ENCODE assay signal across 24 mouse cellular contexts in genomic region chr15:84950053-84950452, GRCm38 (mm10). TPM values are rescaled to one million over a fixed set of nuclear protein-coding genes. Genes with fewer than 3 reads are reported as not detected.
DNase-seq lines count a peak whose midpoint lies in the region; ATAC-seq lines count a peak whose summit lies in the region.
"Had no signal": no experiment of that assay in that cellular context is flagged by ENCODE, and none has a peak within 500 bp of the region (broad histone marks: within the 10 kb centered on the region; RNA-seq: fewer than 3 reads in every experiment).

No protein-coding gene starts in this region.

- no peak for ATAC-seq in midbrain, embryonic 16.5 days
- ATAC-seq: hindbrain, postnatal 0 days; intestine, postnatal 0 days; midbrain, embryonic 13.5 days had no signal

- H3K27ac ChIP-seq in midbrain, embryonic 16.5 days (ENCODE audit: low read length), result no peak overlapping the region
- H3K27ac ChIP-seq: forebrain, embryonic 12.5 days; heart, embryonic 13.5 days; hindbrain, postnatal 0 days; kidney, embryonic 15.5 days; midbrain, embryonic 13.5 days; neural tube, embryonic 13.5 days had no signal

- no peak overlapping the region for H3K4me2 ChIP-seq in midbrain, embryonic 16.5 days (ENCODE audit: low read length)
- H3K4me2 ChIP-seq: forebrain, embryonic 12.5 days; heart, embryonic 13.5 days; kidney, embryonic 15.5 days; liver, embryonic 11.5 days; midbrain, embryonic 13.5 days; neural tube, embryonic 13.5 days had no signal

- peak; percentile 59 to 66 for DNase-seq in layer of hippocampus, adult 18-20 months (ENCODE audit: low spot score in 2 of 2)
- no peak for DNase-seq in layer of hippocampus, postnatal 25 days (ENCODE audit: extremely low spot score in 1 of 2, low spot score in 1 of 2)
- peak; percentile 45 for DNase-seq in MN1 (ENCODE audit: low spot score)
- peak; percentile 90 for DNase-seq in brain, adult 2 months (ENCODE audit: low read depth, low spot score)
- DNase-seq in right cerebral cortex, postnatal 14 days, result peak; percentile 49
- no peak for DNase-seq in gastrocnemius, postnatal 10 days
- DNase-seq: adrenal gland, adult 2 months; B cell, adult 2 months; cerebellum, adult 9-10 months; heart, adult 18-20 months; heart, postnatal 4 days; kidney, postnatal 4 days; lung, adult 18-20 months; lung, postnatal 14 days; thymus, postnatal 36 days had no signal

- H3K36me3 ChIP-seq in midbrain, embryonic 16.5 days (ENCODE audit: control insufficient read depth, insufficient read depth, low read length), result peaks cover 73% of the 10 kb centered on the region

- H3K27me3 ChIP-seq in midbrain, embryonic 16.5 days (ENCODE audit: control insufficient read depth, insufficient read depth, low read depth, low read length), result no peaks in the 10 kb centered on the region
- H3K27me3 ChIP-seq: forebrain, embryonic 12.5 days; heart, embryonic 13.5 days; kidney, embryonic 15.5 days; midbrain, embryonic 13.5 days; neural tube, embryonic 13.5 days had no signal

- 90% methylated on average over 4 of the region's 4 CpGs for WGBS in midbrain, embryonic 16.5 days

- no peak overlapping the region for H3K9ac ChIP-seq in midbrain, embryonic 16.5 days (ENCODE audit: low read depth, low read length)
- H3K9ac ChIP-seq: forebrain, embryonic 12.5 days; heart, embryonic 13.5 days; kidney, embryonic 15.5 days; midbrain, embryonic 13.5 days; neural tube, embryonic 13.5 days had no signal

- no peaks in the 10 kb centered on the region for H3K9me3 ChIP-seq in midbrain, embryonic 16.5 days (replicated peaks; ENCODE audit: control insufficient read depth, low read length, poor library complexity, severe bottlenecking)
- H3K9me3 ChIP-seq: forebrain, embryonic 12.5 days; heart, embryonic 13.5 days; kidney, embryonic 15.5 days; midbrain, embryonic 13.5 days; neural tube, embryonic 13.5 days had no signal

- no peaks in the 10 kb centered on the region for H3K4me1 ChIP-seq in midbrain, embryonic 16.5 days (ENCODE audit: control insufficient read depth, insufficient read depth, low read length)
- H3K4me1 ChIP-seq: forebrain, embryonic 12.5 days; midbrain, embryonic 13.5 days; neural tube, embryonic 13.5 days had no signal

- no peak overlapping the region for H3K4me3 ChIP-seq in midbrain, embryonic 16.5 days (ENCODE audit: low read depth, low read length)
- H3K4me3 ChIP-seq: forebrain, embryonic 12.5 days; heart, embryonic 13.5 days; kidney, embryonic 15.5 days; midbrain, embryonic 13.5 days; neural tube, embryonic 13.5 days had no signal

RNA-seq across cellular contexts. Expression of gene Nup50, which starts 26.8 kb away (rescaled TPM):
- 10 to 100 TPM; 35.3 to 37.9 TPM for total RNA-seq in layer of hippocampus, adult 18-20 months (2021)
- 10 to 100 TPM; 31.0 to 32.5 TPM for total RNA-seq in layer of hippocampus, postnatal 25 days (2021)
- 10 to 100 TPM; 14.5 to 17.9 TPM for total RNA-seq in gastrocnemius, postnatal 10 days (2021)
- 24.2 and 27.9 TPM in 2 replicates for polyA plus RNA-seq in midbrain, embryonic 16.5 days (2015; fragmentation: Nextera tagmentation; extraction: Ambion mirVana)

RNA-seq across cellular contexts. Expression of gene Gm29666, which starts 30.2 kb away (rescaled TPM):
- 1 to 10 TPM; 1.0 to 1.1 TPM for total RNA-seq in layer of hippocampus, adult 18-20 months (2021)
- total RNA-seq in layer of hippocampus, postnatal 25 days (2021), result 1 to 10 TPM in 1 of 2 experiments, under 1 TPM in 1; 0.89 to 1.6 TPM
- total RNA-seq in gastrocnemius, postnatal 10 days (2021), result under 1 TPM; 0.14 to 0.32 TPM
- polyA plus RNA-seq in midbrain, embryonic 16.5 days (2015; fragmentation: Nextera tagmentation; extraction: Ambion mirVana), result 0.87 and 0.90 TPM in 2 replicates

RNA-seq across cellular contexts. Expression of gene 5031439G07Rik, which starts 38.3 kb away (rescaled TPM):
- 100 to 1,000 TPM in 1 of 2 experiments, 10 to 100 TPM in 1; 97.0 to 102 TPM for total RNA-seq in layer of hippocampus, adult 18-20 months (2021)
- 10 to 100 TPM; 80.6 to 99.0 TPM for total RNA-seq in layer of hippocampus, postnatal 25 days (2021)
- 10 to 100 TPM; 23.5 to 27.3 TPM for total RNA-seq in gastrocnemius, postnatal 10 days (2021)
- 24.5 and 25.9 TPM in 2 replicates for polyA plus RNA-seq in midbrain, embryonic 16.5 days (2015; fragmentation: Nextera tagmentation; extraction: Ambion mirVana)

Comparison
In these comparisons a context has a peak if more than half of its experiments do, and no peak if none do; other contexts are left out.
1. DNase-seq: peak in layer of hippocampus, adult 18-20 months (2 of 2), MN1 (single experiment), brain, adult 2 months (single experiment) and right cerebral cortex, postnatal 14 days (single experiment); none in layer of hippocampus, postnatal 25 days (0 of 2) and gastrocnemius, postnatal 10 days (single experiment).